Mouse (Mus musculus) C2C12 (cell line): ENCODE results near the gene Sel1l3.

Experiments used
- CTCF ChIP-seq: IDR thresholded peaks from one replicate; pipeline ENCODE4 v1.5.1; 2011; ENCODE audit not compliant: control insufficient read depth, insufficient read depth, insufficient read length
- MAX ChIP-seq: IDR thresholded peaks from one replicate; pipeline ENCODE4 v1.6.1; 2011; ENCODE audit warnings: mild to moderate bottlenecking, control low read depth
- MYOG ChIP-seq: IDR thresholded peaks from one replicate; pipeline ENCODE4 v1.6.1; 2011; ENCODE audit not compliant: control insufficient read depth, insufficient read length; ENCODE audit errors: extremely low read depth
- USF1 ChIP-seq: IDR thresholded peaks from one replicate; pipeline ENCODE4 v1.6.1; 2011; ENCODE audit warnings: low read depth, mild to moderate bottlenecking, control low read depth, moderate library complexity

GRCm38 (mm10) chr5:53074553-53074952 lies 139.2 kb downstream of the Sel1l3 start:
- TF ChIP-seq MAX (no peak), CTCF (no peak), MYOG (no peak), USF1 (no peak)
